Mouse (Mus musculus) ovary, postnatal 14 days (tissue): Measurements from ENCODE around the gene Etfa.

Source experiments
- DNase-seq: peaks from one replicate; pipeline ENCODE4 v3.0.0; 2022; ENCODE audit warnings: low spot score

The Etfa gene

DNA sequence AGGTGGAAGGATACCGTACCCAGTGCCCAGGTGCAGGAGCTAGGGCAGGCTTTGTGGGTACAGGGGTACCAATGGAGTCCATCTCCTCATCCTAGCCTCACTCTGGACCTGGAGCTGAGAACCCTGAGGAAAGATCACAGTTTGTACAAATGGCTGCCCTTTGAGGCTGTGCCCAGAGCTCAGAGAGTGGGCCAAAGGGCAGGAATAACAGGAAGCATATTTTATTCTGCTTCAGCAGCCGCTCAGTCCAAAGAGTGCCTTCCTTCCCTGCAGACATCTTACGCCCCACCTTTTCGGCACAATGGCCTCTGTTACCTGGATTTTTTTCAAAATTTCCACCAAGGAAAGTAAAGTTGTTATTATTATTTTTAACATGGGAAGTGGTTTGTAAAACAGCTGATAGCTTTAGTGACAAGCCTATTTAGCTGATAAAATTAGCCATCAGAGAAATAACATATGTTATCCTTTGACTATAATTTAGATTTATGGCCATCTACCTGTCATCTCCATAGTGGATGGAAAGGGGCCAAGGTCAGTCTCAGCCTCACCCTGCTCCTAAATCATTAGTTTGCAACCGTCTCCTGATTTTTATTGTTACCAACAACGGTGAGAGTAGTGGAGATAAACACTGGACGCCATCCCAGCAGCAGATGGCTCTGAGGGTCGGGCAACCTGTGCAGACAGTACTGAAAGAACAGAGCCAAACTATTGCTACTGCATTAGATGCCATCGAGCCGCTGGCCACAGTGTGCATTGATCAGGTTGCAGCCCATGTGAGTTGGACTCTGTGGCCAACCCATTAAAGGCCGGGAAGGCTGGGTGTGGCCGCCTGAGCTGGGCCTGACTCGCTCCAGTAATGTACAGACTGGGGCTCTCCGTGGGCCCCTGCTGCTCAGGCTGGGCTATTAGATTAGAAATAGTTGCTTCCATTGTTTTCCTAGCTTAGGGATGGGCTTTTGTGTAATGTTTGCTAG lies 88.3 kb downstream of the Etfa start:
- DNase-seq = no peak

DNA sequence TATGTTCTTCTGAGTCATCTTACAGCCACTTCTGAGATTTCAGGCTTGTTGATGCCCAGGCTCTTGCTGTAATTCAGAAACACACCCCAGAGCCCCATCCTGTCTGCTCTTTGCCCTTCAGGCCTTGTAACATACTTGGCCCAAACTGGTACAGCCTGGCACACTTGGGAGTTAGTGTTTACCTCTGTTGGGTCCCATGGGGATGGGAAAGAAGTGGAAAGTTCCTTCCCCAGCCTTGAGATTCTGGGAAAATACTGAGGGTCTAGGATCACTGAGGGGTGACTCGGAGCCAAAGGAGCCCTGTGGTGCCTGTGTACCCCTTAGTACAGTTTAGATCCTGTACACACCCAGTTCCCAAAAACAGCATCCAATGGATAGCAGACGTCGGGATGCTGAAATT lies 90.3 kb downstream of the Etfa start:
- no peak for DNase-seq

DNA sequence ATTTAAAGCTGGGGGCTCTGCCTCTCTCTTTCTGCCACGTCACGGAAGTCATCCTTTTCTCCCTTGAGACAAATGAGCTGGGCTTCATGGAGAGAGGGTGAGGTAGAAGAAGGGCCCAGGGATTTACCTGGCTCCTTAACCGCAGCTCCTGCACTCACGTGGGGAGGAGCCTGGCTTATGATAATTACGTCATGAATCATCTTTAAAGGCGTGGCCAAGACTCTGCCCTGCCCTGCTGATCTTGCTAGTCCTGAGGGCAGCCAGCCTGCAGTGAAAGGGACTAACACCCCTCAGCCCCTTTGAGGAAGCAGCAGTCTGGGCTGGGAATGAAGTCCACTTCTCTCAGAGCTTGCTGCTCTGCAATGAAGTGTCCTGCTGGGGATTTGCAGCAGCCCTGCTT lies 100.9 kb downstream of the Etfa start:
- DNase-seq = no peak

DNA sequence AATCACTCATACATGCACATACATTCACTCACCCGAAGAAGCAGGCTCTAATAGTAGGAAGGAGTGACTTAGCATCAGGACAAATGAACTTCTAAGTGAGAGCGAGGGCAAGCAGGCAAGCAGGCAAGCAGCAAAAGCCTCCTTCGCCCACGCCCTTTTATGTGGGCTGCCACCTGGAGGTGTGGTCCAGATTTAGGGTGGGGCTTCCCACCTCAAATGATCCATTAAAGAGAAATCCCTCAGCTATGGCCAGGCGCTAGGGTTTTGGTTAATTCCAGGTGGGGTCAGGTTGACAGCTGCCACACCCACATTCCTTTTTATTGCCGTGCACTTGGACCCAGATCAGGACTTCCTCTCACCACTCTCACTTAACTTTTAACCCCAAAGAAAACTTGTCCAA lies 101.6 kb downstream of the Etfa start:
- DNase-seq = no peak

GRCm38 (mm10) chr9:55409833-55410232 lies 102.2 kb downstream of the Etfa start:
- no peak for DNase-seq

DNA sequence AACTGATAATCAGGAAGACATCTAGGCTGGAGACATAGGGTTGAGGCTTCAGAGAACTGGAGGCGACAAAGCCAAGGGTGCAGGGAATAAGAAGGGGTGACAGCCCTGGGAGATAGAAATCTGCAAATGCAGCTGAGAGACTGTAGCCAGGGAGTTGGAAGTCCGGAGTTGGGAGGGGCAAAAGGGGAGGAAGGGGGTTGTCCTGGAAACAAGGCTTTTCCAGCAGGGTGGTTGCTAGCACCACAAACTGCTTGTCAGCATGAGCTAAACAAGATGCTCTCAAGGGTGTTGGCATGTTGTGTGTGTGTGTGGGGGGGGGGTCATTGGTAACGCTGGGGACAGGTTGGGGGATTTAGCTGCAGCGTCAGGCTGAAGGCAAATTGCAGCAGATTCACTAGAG lies 103.2 kb downstream of the Etfa start:
- DNase-seq = no peak

- no peak for DNase-seq
These were observed 105.3 kb downstream of the Etfa start for GRCm38 (mm10) chr9:55406773-55407172.

DNA sequence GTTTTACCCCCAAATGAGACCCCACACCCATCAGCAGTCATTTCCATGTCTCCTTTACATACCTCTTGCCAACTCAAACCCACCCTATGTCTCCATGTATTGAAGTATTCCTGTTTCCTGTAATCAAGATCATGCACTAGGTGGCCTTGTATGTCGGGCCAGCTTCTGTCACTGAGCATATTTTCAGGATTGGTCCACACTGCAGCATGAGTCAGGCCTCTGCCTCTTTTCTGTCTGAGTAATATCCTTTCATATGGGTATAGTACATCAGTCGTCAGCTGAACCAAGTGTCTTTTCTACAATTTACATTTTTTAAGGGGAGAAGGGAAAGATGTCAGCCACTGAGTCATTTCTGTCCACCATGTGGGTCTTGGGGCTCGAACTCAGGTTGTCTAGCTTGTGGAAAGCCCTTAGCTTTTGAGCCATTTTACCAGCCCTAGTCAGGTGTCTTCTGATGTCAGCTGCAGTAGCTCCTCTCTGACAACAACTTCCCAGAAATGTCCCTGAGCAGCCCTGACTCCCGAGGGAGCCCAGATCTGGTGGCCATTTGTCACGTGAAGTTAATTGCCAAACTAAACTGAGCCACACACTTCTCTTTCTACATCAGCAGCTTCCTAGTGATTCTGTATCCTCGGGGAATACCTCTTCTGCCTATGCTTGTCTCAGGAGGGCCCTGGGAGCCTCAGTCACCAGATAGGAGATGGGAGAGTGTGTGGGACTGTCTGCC lies 106.9 kb downstream of the Etfa start:
- DNase-seq = no peak
